Mouse (Mus musculus) macrophage (primary cell): Measurements from ENCODE around the gene Rnf157. TPM values are rescaled to one million over a fixed set of nuclear protein-coding genes. Genes with fewer than 3 reads are reported as not detected.
"Not testable (repeated sequence)": the region's sequence is repeated elsewhere in the genome, so short reads cannot be mapped to it uniquely, and the experiment has no call there.

Experiments
- H3K27ac ChIP-seq: fragments of 350-480 bp; formaldehyde crosslinking; 2 replicates; pipeline ENCODE4 v1.9.0; 2021
- H3K36me3 ChIP-seq: fragments of 350-480 bp; formaldehyde crosslinking; 2 replicates; pipeline ENCODE4 v1.9.0; 2021; ENCODE audit errors: inconsistent target
- H3K4me3 ChIP-seq: fragments of 350-480 bp; formaldehyde crosslinking; 2 replicates; pipeline ENCODE4 v1.9.0; 2021; ENCODE audit errors: inconsistent target
- H3K79me2 ChIP-seq: fragments of 350-480 bp; formaldehyde crosslinking; 2 replicates; pipeline ENCODE4 v1.9.0; 2021; ENCODE audit errors: inconsistent target
- WGBS: methylation state at CpG from one replicate; pipeline ENCODE4 v1.1.7; 2026; ENCODE audit warnings: inconsistent platforms; ENCODE audit not compliant: missing documents; 5-methylcytosine and 5-hydroxymethylcytosine counted together
- polyA plus RNA-seq: library from polyadenylated mRNA; stranded (reverse); fragments of 250-400 nt; gene quantifications from 3 replicates; pipeline ENCODE4 v1.2.4, GENCODE M21; 2018; ENCODE audit warnings: inconsistent platforms

Rnf157 gene
- polyA plus RNA-seq, 1 experiment from 2014 or later: 14.0 TPM

DNA sequence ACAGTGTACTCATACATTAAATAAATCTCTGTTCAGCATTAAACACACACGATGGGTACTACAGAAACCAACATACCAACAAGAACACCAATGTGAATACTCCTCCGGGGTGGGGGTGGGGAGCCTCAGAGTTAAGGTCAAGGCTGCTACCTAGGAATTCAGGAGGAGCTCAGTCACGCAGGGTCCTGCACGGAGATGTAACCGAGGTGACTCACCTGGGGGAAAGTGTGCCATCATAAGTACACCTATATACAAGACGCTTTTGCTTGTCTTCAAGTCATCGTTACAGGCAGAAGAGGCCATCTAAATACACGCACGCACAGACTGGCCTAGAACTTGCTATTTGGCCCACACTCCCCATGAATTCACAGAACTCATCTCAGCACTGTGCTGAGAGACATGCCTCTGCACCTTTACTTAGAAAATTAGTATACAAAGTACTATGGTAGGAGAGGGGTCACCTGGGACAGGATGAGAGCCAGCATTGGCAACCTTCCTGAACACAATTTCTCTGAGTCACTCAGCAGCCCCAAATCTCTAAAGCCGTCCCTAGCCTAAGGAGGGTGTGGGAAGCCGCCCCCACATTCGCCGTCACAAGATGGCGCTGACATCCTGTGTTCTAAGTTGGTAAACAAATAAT is 23.9 kb downstream of the Rnf157 start:
- no peak overlapping the region for H3K27ac ChIP-seq
- H3K36me3 ChIP-seq: no peaks in the 10 kb centered on the region
- no peak overlapping the region for H3K4me3 ChIP-seq
- H3K79me2 ChIP-seq: no peaks in the 10 kb centered on the region
- 78% methylated on average over 11 of the region's 14 CpGs for WGBS

DNA sequence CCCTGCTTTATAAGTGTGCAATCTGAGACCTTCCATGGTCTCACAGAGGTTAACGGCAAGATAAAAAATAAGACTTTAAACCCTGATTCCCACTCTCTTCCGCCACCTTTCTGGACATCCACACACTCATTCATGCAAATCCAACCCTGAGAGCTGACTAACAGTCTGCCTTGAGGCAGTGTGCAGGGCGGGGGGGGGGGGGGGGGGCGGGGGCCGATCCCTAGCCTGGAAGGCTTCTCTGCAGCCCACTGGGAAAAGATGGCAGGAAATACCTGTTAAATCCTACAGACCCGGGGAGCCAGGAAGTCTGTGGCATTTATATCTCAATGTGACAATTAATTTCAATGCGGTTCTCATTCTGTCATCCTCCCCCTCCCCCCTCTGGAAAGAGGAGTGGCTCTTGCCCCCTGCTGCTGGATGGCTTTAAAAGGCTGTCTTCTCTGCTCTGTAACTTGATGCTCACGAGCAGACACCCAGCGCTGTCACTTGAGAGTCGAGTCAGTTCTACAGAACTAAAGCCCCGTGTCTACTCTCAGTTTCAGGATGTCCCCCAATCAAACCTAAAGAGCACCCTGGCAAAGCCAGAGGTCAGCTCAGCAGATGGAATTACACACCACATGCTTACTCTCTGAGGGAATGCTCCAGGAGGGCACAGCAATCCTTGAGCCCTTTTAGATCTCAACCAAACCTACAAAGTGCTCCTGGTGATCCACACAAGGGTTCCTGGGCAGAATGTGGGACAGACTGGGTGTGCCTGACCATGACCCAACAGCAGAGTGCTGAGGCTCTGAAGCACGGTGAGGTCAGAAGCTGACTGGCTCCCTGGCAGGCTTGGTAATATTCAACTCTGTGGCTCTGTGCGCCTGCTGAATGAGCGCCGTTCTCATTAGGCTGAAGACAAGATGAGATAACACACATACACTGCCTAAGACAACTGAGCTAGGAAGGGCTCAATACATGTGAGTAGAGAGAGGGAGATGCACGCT is 25.5 kb downstream of the Rnf157 start:
- Histone ChIP-seq H3K27ac (no peak overlapping the region), H3K4me3 (no peak overlapping the region)
- WGBS: 68% methylated on average over 16 of the region's 16 CpGs

DNA sequence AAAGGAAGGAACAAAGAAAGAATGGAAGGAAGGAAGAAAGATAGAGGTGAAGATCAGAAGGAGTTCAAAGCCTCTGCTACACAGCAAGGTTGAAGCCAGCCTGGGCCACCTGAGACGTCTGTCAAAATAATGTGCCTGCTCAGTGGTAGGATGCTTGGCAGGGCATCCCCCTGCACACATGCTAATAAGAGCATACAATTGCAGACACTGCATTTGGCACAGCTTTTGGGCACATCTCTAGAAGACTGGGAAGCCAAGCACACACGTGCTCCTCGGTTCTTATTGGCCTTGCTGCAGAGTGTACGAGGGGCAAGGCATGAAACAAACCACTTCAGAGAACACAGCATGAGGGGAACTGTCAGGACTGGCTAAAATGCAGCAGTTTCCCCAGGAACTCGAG is 26.8 kb downstream of the Rnf157 start:
- H3K36me3 ChIP-seq: no peaks in the 10 kb centered on the region
- H3K27ac ChIP-seq: no peak overlapping the region
- no peak overlapping the region for H3K4me3 ChIP-seq
- WGBS: 98% methylated on average over 5 of the region's 5 CpGs
- no peaks in the 10 kb centered on the region for H3K79me2 ChIP-seq

More for the DNA sequence above, 25.5 kb downstream of the Rnf157 start:
- no peaks in the 10 kb centered on the region for H3K79me2 ChIP-seq
- no peaks in the 10 kb centered on the region for H3K36me3 ChIP-seq

DNA sequence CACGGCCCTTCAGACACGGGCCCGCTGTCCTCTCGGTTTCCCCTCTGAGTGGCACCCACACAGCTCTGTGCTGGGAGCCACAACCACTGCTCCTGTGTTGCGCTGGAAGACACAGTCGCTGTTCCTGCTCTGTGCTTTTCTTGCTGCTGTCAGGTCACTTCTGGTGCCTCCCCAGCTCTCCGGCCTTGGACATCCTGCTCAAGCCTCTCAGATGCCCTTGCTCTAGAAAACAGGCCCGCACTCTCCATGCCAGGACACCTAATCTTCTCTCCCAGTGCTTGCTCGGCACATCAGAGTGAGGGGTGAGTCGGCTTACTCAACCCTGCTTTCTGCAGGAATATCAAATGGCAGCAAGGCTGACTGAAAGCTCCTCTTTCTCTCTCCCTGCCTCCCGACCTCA is 28.7 kb downstream of the Rnf157 start:
- 88% methylated on average over 9 of the region's 11 CpGs for WGBS
- no peak overlapping the region for H3K4me3 ChIP-seq

DNA sequence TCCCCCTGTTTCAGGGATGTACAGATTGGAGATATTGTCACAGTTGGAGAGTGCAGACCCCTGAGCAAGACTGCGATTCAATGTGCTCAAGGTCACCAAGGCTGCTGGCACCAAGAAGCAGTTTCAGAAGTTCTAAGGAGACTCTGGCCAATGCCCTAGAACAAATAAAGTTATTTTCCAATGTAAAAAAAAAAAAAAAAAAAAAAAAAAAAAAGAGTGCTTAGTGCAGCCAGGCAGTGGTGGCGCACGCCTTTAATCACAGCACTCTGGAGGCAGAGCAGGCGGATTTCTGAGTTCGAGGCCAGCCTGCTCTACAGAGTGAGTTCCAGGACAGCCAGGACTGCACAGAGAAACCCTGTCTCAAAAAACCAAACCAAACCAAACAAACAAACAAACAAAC is 29.8 kb downstream of the Rnf157 start:
- H3K79me2 ChIP-seq, H3K27ac ChIP-seq, H3K4me3 ChIP-seq, H3K36me3 ChIP-seq: not testable (repeated sequence)
- WGBS: 93% methylated on average over 5 of the region's 5 CpGs

More for the DNA sequence above, 28.7 kb downstream of the Rnf157 start:
- no peaks in the 10 kb centered on the region for H3K36me3 ChIP-seq
- no peaks in the 10 kb centered on the region for H3K79me2 ChIP-seq
- no peak overlapping the region for H3K27ac ChIP-seq

DNA sequence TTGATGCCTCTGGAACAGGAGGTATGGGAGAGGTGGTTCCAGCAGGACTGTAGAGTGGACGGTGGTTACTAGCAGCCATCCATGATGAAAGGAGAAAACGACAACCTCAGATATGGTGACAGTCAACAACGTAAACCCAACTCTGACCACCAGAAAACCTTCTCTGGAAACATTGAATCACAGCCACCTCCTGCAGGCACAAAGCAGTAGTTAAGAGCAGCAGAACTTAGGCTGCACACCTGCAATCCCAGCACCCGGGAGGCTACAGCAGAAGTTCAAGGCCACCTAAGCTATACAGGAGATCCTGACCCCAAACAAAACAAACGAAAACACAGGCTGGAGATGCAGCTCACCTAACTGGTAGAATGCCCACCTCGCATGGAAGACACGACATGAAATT is 32.1 kb downstream of the Rnf157 start:
- Histone ChIP-seq H3K4me3 (no peak overlapping the region), H3K27ac (no peak overlapping the region), H3K36me3 (no peaks in the 10 kb centered on the region), H3K79me2 (no peaks in the 10 kb centered on the region)
- 93% methylated on average over 7 of the region's 7 CpGs for WGBS

DNA sequence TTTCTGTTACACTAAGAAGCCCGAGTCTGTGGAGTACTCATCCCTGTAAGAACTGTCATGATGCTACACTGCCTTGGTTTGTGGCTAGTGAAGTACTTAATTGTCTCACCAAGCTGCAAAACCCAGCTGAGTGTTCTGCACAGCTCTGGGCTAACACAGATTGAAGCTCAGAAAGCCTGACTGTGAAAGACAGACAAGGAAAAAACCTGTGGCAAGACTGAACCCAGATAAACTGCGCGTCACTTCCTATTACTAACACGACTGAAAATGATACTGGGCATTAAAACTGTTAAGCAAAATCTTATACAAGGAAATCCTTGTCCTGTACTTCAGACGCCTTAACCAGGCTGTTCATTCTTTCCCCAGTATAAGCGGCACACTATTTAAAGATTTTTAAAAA is 33.3 kb downstream of the Rnf157 start:
- H3K36me3 ChIP-seq: no peaks in the 10 kb centered on the region
- H3K79me2 ChIP-seq: no peaks in the 10 kb centered on the region
- 68% methylated on average over 6 of the region's 6 CpGs for WGBS
- H3K4me3 ChIP-seq: no peak overlapping the region
- H3K27ac ChIP-seq: no peak overlapping the region

DNA sequence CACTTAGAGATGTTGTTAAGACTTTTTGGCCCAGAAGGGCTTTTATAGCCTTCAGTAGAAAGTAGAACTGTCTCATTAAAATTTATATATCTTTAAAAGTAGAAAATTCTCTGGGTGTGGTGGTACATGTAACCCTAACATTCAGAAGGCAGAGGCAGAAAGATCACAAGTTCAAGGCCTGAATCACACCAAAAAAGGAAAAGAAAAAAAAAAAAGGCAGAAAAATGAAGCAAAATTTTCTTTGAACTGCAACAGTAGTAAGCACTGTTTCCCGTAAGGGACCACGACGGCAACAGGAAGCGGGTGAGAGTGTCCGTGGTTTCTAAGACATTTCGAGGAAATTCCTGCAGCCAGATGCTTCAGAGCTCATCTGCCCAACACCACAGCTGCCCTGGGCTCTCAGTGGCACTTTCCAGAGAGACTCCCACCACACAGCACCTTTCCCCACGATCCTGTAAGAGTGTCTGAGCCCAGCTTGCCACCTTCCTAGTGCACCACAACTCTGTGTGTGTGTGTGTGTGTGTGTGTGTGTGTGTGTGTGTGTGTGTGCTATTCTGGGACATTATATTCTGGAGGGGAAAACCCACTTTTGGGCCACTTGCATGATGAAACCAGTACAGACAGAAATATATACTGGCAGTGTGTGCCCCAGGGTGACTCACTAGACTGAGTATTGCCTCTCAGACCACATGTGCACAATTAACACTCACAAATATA is 35.7 kb downstream of the Rnf157 start:
- WGBS: 4% methylated on average over 7 of the region's 7 CpGs
- Histone ChIP-seq H3K4me3 (no peak overlapping the region), H3K27ac (no peak overlapping the region), H3K36me3 (no peaks in the 10 kb centered on the region), H3K79me2 (no peaks in the 10 kb centered on the region)

DNA sequence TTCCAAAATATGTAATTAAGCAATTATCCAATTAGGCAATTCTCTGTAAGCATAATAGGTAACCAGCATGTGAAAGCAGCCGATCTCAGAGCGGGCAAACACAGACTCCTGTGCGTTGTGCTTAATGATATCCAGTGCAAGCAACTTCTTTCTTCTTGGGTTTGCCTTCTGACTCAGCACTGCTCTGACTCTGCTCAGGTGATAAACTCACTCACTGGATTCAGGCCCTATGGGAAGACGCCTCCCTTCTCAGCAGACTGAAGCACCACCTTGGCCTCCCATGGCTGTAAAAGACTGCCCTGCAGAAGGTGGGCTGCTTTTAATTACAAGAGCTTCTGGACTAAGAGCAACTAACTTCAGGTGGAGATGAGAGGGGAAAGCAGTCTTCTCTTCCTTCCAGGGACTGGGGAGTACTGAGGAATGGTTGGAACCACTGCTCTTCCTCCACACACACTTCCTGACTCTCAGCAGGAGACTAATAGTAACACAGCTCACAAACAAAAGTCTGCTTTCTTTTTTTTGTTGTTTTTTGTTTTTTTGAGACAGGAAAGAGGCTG is 40.9 kb downstream of the Rnf157 start:
- WGBS: 100% methylated on average over 4 of the region's 4 CpGs
- no peaks in the 10 kb centered on the region for H3K79me2 ChIP-seq
- no peaks in the 10 kb centered on the region for H3K36me3 ChIP-seq
- H3K4me3 ChIP-seq: no peak overlapping the region
- no peak overlapping the region for H3K27ac ChIP-seq

DNA sequence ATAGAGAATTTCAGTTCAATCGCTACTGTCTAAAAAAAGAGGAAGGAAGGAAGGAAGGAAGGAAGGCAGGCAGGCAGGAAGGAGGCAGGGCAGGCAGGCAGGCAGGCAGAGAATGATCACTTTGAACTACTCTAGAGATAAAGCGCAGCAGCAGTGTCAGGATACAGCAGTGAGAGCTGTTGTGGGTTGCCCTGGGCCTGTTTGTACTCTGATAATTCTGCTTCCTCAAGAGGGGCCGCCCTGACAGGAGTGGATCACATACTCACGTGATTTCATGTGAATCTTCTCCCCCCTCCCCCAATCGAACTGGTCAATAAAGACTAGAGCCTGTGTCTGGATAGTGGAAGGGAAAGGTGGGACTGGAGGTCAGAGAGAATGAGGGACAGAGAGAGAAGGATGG is 43.2 kb downstream of the Rnf157 start:
- Histone ChIP-seq H3K27ac (0 out of 2 replicates have a peak overlapping the region, but pooled peaks have one; percentile 14), H3K79me2 (no peaks in the 10 kb centered on the region), H3K4me3 (no peak overlapping the region), H3K36me3 (no peaks in the 10 kb centered on the region)
- 15% methylated on average over 4 of the region's 5 CpGs for WGBS

DNA sequence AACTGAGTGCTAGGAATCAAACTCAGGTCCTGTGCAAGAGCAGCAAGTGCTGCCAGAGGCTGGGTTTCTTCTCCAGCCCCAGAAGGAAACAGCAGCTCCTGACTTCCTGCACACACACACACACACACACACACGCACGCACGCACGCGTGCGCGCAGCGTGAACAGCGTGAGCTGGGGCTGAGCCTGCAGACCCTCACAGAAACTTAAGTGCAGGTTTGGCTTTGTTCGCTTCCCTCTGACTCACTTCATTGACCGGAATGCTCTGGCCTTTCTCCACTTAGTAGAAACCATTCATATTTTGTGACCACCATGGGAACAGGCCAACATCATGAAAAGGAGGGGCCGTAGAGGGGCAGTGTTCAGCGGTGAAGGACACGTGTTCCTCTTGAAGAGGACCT is 43.8 kb downstream of the Rnf157 start:
- WGBS: 77% methylated on average over 14 of the region's 14 CpGs
- Histone ChIP-seq H3K79me2 (no peaks in the 10 kb centered on the region), H3K4me3 (no peak overlapping the region), H3K27ac (0 out of 2 replicates have a peak overlapping the region, but pooled peaks have one; percentile 14), H3K36me3 (no peaks in the 10 kb centered on the region)

DNA sequence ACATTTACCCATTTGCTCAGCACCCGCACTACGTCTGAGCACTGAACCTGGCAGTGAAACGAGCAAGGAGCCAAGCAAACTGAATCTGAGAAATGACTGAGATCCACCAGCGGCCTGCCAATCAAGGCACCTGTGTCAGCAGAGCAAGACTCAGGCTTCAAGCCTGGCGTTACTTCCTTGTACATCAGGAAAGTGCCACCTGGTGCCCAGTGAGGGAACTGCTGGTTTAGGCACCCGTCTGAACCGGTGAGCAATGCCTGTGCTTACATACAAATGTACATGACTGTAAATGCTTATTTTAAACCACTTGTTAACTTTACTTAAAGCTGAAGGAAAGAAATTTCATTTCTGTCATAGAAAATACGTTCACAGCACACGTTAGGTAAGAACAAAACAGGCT is 44.7 kb downstream of the Rnf157 start:
- Histone ChIP-seq H3K4me3 (no peak overlapping the region), H3K36me3 (no peaks in the 10 kb centered on the region), H3K27ac (no peak overlapping the region), H3K79me2 (no peaks in the 10 kb centered on the region)
- 56% methylated on average over 9 of the region's 9 CpGs for WGBS

DNA sequence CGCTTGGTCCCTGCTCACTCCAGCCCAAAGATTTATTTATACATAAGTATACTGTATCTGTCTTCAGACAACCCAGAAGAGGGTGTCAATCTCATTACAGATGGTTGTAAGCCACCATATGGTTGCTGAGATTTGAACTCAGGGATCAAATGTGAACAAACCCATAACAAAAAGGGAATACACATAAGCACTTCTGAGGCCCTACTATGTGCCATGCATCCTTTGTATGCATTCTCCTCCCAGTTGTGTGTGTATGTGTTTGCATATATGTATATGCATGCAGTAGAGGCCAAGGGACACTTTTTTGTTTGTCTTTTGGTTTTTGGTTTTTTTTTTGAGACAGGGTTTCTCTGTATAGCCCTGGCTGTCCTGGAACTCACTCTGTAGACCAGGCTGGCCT is 46.2 kb downstream of the Rnf157 start:
- Histone ChIP-seq H3K36me3 (no peaks in the 10 kb centered on the region), H3K4me3 (no peak overlapping the region), H3K79me2 (no peaks in the 10 kb centered on the region), H3K27ac (no peak overlapping the region)
- 100% methylated on average over 1 of the region's 1 CpGs for WGBS

DNA sequence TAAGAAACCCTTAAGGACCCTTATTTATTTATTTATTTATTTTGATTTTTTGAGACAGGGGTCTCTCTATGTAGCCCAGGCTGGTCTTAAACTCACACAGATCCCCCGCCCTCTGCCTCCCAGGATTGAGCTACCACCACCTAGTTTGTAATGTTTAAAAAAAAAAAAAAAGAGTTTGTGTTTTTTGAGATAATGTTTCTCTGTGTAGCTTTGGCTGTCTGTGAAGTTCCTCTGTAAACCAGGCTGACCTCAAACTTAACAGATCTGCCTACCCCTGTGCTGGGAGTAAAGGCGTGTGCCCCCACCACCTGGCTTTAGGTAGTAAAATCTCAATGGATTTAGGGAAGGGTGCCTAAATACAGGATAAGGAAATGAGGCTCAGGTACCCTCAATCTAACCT is 46.7 kb downstream of the Rnf157 start:
- WGBS: 80% methylated on average over 1 of the region's 2 CpGs
- Histone ChIP-seq H3K79me2 (no peaks in the 10 kb centered on the region), H3K27ac (no peak overlapping the region), H3K36me3 (no peaks in the 10 kb centered on the region), H3K4me3 (no peak overlapping the region)
